Mouse (Mus musculus) lung, postnatal 4 days (tissue): ENCODE results near the gene Rab8b.
"Not testable (repeated sequence)": the region's sequence is repeated elsewhere in the genome, so short reads cannot be mapped to it uniquely, and the experiment has no call there.

Source experiments
- DNase-seq, 2 experiments: peaks; one replicate each; pipeline ENCODE4 v3.0.0; 2021

The Rab8b gene

GRCm38 (mm10) chr9:66834318-66835096, 85.0 kb downstream of the Rab8b start, which contains the start of gene Aph1c:
Aph1c (minus strand) TSS chr9:66834726.
- DNase-seq, result peak; percentile 99

- DNase-seq, result peak in 1 of 2 experiments; percentile 30
These were observed 85.6 kb downstream of the Rab8b start for GRCm38 (mm10) chr9:66833851-66834250.

- DNase-seq, result no peak
These were observed 87.0 kb downstream of the Rab8b start for GRCm38 (mm10) chr9:66832366-66832908.

- DNase-seq, result peak in 1 of 2 experiments; percentile 43
These were observed 93.5 kb downstream of the Rab8b start for GRCm38 (mm10) chr9:66825990-66826389.

- not testable (repeated sequence) for DNase-seq
These were observed 97.2 kb downstream of the Rab8b start for GRCm38 (mm10) chr9:66822255-66822654.

- no peak for DNase-seq
These were observed 98.5 kb downstream of the Rab8b start for GRCm38 (mm10) chr9:66820996-66821395.

GRCm38 (mm10) chr9:66813392-66813791, 106.1 kb downstream of the Rab8b start:
- no peak for DNase-seq

- peak in 1 of 2 experiments; percentile 23 for DNase-seq
These were observed 113.5 kb downstream of the Rab8b start for GRCm38 (mm10) chr9:66805951-66806350.

GRCm38 (mm10) chr9:66801947-66802346, 117.5 kb downstream of the Rab8b start:
- DNase-seq, result no peak

- no peak for DNase-seq
These were observed 122.7 kb downstream of the Rab8b start, which contains the start of gene Gm10647 for GRCm38 (mm10) chr9:66796739-66797138. Gm10647 (plus strand) TSS chr9:66797039.

- peak; percentile 96 to 98 for DNase-seq
These were observed 123.8 kb downstream of the Rab8b start, which contains the start of gene Aph1b for GRCm38 (mm10) chr9:66795464-66796324. Aph1b (minus strand) TSS chr9:66795490.

- no peak for DNase-seq
These were observed 124.6 kb downstream of the Rab8b start for GRCm38 (mm10) chr9:66794629-66795463.
